Mouse (Mus musculus) inflammation-experienced regulatory T-cells, adult 6 months (primary cell): ENCODE measurements at regions not wholly inside any gene's neighbourhood (a gene's known extent, or its start where the extent isn't known, plus 50 kb on each side); places are given as distances from the start of the nearest gene placed in this dataset.

Source experiments
- ATAC-seq: one replicate; pipeline ENCODE4 v1.8.0; 2017

- ATAC-seq, result no peak
Measured at GRCm38 (mm10) chr1:137631546-137631945, 544.0 kb downstream of the Ptprc start.

GRCm38 (mm10) chr1:137620672-137621071 lies 554.8 kb downstream of the Ptprc start:
- ATAC-seq, result no peak

GRCm38 (mm10) chr1:137618231-137618630 lies 557.3 kb downstream of the Ptprc start:
- ATAC-seq, result no peak

GRCm38 (mm10) chr1:137617513-137617912 lies 558.0 kb downstream of the Ptprc start:
- ATAC-seq, result no peak

DNA sequence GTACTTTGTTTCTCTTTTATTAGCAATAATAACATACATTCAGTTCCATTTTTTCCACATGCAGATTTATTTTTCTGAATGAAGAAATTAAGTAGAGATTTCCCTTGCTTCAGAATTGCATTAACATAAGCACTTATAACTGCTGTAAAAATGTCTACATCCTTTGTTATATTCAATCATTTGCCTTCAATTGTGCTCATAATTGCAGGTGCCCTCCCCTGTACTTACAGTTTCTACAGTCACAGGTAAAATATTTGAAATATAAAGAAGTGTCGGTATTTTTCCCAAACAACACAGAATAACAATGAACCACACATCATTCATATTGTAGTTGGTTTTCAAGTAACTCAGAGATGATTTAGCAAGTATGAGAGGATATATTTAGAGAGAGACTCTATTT lies 568.8 kb downstream of the Ptprc start:
- no peak for ATAC-seq

DNA sequence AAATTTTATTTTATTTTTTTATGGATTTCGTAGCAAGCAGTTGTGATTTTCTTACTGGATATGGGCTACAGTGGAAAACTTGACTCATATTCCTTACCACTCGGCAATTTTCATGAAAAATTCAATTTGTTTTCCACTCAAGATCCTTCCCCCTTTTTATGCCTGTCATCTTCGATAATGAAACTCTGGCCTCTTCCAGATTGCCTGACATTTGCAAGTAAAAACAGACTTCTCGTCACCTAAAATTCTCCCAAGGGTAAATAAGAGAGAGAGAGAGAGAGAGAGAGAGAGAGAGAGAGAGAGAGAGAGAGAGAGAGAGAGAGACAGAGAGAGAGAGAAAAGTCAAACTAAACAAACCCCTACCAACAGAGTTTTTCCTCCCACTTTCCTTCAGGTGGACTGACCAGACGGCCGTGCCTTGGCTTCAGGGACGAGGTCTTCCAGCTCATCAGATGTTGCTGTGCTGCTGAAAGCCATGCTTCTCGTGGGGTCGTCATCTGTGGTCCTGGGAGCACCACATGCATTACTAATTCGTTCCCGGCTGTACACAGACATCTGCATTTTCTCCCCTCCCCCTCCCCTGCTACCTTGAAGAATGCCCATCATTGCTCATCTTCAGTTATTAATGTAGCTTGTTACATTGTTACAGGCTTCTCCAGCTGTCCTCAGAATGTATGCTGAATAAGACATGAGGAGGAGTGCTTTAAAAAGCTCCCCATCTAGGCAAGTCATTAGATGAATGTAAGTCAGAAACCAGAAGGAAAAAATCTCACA lies 569.4 kb downstream of the Ptprc start:
- no peak for ATAC-seq

DNA sequence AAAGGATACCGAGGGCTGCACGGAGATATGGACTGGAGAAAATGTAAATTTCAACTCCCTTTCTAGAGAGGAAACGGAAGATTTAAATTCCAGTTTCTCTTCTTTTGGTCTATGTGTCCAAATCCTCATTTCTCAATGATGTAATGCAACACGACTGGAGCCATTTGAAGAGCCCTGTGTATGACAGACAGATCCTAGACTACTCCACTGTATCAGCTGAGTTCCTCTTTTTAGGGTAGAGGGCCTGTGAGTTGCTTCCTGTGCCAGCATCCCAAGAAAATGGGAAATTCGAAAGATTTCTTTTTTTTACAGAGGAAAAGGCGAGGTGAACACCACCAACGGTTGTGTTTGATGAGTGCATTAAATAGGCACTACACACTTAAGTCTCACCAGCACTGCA lies 581.8 kb downstream of the Ptprc start:
- no peak for ATAC-seq

GRCm38 (mm10) chr1:137591891-137592290 lies 583.6 kb downstream of the Ptprc start:
- no peak for ATAC-seq

DNA sequence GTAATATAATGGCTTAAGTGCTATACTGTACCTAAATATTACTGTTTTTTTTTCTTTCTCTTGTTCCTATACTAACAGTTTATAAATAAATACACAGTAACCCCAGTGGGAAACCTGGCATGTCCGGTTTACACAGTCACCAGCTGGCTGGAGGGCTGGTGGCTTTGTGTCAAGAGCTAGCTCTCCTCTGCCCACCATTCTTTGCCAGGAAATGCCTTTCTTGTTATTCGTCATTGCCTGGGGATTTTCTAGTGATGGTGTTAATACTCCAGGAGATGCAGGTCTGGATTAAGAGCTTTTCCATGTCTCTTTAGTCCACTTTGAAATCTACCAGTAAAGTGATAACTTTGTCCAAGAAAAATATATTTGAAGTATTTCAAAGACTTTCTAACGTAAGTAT lies 584.2 kb downstream of the Ptprc start:
- no peak for ATAC-seq

GRCm38 (mm10) chr1:137588304-137589300 lies 586.9 kb downstream of the Ptprc start:
- ATAC-seq, result no peak

DNA sequence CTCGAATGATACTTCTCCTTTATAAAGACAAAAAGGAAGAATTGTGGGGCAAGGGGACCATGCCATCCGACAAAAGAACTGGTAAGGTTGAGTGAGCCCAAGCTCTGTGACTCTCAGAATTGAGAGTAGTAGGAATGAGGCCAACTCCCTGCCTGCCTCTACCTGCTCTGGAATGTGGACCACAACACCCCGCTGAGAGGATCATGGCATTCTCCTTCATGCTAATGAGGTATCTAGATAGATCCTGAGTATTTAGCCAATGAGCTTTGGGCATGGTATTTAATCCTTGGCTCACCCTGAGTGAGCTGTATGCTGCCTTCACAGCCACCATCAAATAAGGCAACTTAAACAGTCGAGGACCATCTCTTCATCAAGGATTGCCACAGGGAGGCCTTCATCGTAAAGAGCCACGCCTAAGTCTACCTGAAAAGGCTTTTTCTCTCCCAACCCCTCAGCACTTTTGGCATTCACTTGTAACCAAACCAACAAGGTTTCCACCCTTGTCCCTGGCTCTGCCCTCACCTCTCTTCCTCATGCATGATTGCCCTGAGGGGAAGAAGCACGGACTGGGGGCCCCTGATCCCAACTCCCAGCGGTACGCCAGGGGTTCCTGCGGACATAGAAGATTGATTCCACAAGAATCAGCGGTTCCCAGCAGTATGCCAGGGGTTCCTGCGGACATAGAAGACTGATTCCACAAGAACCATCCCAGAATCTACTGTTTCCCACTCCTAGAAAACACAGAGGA lies 587.9 kb downstream of the Ptprc start:
- no peak for ATAC-seq

- ATAC-seq, result no peak
Measured at GRCm38 (mm10) chr1:137584696-137585095, 590.8 kb downstream of the Ptprc start.

DNA sequence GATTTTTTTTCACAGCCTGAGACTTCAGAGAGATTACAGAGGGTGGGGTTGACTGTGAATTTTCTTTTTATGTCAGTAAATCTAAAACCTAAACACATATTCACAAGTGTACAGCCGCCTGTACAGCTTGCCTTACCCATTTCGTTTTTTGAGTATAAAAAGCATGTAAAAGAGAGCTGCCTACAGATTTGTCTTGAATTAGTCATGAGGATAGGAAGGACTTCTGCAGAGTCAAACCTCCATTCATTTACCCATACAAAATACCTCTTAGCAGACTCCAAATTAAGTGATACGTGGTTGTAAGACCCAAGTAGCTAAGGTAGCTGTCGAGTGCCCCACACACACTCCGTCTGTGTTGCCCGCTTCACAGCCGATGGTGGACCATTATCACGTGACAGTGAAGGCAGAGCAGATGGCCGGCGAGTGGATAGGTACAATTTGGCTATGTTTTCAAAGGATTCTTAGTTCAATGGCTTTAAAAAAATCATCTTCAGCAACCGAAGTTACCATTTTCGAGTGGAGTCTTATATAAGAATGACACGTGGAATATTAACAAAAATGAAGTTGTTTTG lies 591.3 kb downstream of the Ptprc start:
- no peak for ATAC-seq

- no peak for ATAC-seq
Measured at GRCm38 (mm10) chr1:137577639-137578038, 597.9 kb downstream of the Ptprc start.

- no peak for ATAC-seq
Measured at GRCm38 (mm10) chr1:137576174-137576573, 599.3 kb downstream of the Ptprc start.

DNA sequence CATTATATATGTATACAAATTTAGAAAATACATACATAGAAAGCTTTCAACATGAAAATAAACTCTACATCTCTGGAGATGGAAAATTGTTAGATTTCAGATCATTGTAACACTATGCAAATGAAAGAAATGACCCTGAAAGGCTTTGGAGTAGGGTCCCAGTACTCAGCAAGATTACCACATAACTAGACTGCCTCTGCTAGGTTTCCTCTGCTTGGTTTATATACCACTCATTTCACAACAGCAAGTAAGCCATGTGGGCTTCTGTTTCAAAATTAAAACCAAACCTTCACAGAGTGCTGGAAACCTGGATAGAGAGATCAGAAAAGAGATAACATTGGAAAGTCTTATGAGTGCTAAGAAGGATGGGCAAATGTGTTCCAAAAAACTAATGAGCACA lies 600.1 kb downstream of the Ptprc start:
- ATAC-seq, result no peak

DNA sequence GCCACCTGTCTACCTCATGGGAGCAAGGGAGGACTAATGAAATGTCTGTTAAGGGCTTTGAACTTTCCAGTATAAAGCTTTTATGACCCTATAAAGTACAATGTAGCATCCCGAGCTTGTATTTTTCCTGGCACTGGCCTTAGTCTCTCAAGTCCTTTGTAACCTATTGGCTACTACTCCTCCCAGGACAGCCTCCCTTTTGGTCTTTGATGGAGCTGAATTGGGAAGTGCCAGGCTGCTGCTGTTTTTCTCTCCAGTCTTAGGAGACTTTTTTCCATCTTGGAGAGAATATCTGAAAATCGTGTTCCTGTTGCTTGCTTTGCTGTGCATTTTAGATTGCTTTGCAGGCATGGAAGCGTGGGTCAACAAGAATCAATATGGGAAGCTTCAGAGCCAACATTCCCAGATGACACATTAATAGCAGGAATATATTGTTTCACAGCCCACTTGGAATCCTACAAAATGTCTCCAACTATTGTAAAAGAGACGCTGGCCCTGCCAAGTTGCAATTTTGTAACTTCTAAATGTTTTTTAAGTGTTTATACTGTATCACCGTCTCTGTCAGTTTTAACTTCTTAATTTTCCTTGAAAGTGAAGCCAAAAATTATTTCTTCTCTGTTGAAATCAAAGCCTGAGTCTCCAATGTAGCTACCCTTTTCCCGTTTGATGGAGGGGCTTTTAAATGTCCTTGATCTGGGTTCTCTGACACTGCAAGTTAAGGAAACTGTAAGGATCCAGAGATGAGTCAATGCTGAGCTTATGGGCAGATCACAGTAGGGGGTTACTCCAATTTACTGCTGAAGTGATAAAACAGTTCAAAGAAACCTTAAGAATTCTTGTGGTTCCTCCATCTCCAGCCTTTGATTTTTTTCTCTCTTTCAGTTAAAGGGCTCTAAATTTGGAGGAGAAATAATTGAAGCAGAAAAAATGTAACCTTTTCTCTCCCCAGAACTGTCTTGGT lies 603.3 kb downstream of the Ptprc start:
- no peak for ATAC-seq

DNA sequence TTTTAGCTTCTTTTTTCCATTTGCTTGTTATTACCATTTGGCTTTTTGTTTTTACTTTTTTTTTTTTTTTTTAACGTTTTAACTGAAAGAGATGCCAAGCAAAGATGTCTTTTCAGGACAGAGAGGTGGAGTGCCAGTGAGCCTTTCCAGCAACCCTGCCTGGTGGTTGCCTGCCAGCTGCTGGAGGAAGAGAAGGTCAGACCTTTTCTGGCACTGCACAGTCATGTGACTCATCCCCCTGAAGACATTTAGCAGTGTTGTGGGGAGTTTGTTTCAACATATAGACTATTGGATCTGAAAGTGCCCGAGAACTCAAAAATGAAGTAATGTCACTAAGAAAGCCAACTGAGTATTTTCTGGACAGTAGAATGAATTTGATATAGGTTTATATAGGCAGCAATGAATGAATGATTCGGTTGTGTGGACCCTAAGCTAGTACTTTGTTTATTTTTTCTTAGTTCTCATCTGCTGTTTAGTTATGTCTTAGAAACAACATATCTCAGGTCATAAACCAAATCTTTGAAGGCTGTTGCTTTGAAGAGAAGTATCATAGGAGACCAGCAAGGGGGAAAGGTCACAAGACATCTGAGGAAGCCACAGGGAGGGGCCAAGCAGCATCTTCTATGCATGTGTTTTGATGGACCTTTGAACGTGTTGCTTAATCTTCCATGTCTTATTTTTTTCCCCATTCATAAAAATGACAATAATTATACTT lies 604.2 kb downstream of the Ptprc start:
- no peak for ATAC-seq

DNA sequence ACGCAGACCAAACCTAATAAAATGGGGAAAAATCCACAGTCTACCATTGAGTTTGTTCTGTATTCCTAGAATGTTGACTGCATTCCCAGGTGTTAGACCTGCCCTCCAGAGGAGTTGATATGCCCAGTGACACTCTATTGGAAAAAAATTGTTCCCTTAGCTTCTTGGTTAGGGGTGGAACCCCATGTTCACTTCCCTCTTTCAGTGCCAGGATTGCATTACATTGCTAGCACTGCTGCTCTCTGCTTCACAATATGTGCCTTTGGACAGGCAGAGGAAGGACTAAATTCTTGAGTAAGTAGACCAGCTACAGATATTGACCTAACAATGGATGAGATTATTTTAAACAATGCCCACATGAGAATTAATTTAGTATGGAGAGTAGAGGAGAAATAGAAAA lies 607.3 kb upstream of the Nr5a2 start:
- no peak for ATAC-seq

GRCm38 (mm10) chr1:137565573-137566048 lies 605.4 kb upstream of the Nr5a2 start:
- no peak for ATAC-seq

GRCm38 (mm10) chr1:137561686-137562085 lies 601.4 kb upstream of the Nr5a2 start:
- ATAC-seq, result no peak
